Mouse (Mus musculus): ENCODE measurements at regions not wholly inside any gene's neighbourhood (a gene's known extent, or its start where the extent isn't known, plus 50 kb on each side); places are given as distances from the start of the nearest gene placed in this dataset.

GRCm38 (mm10) chr3:128054031-128054430 is 157.9 kb upstream of the Fam241a start:
- H3K4me2 ChIP-seq (ENCODE audit: low read length): no peak overlapping the region
- WGBS: 77% methylated on average over 9 of the region's 9 CpGs

GRCm38 (mm10) chr3:128043709-128044108 is 147.6 kb upstream of the Fam241a start:
- H3K36me3 ChIP-seq (ENCODE audit: control insufficient read depth, insufficient read depth): no peaks in the 10 kb centered on the region
- ATAC-seq: no peak
- WGBS: 89% methylated on average over 3 of the region's 3 CpGs

More at GRCm38 (mm10) chr3:128054031-128054430, 157.9 kb upstream of the Fam241a start:
- no peak for ATAC-seq
- Histone ChIP-seq H3K9ac (replicated peaks; ENCODE audit: low read depth, low read length) (no peak overlapping the region), H3K9me3 (ENCODE audit: control insufficient read depth, low read length) (no peaks in the 10 kb centered on the region), H3K4me3 (replicated peaks; ENCODE audit: low read length) (no peak overlapping the region), H3K27me3 (replicated peaks; ENCODE audit: control insufficient read depth, insufficient read depth, low read length) (no peaks in the 10 kb centered on the region), H3K4me1 (replicated peaks; ENCODE audit: control insufficient read depth, insufficient read depth, low read length) (no peaks in the 10 kb centered on the region), H3K36me3 (ENCODE audit: control insufficient read depth, insufficient read depth) (no peaks in the 10 kb centered on the region), H3K27ac (ENCODE audit: low read length) (no peak overlapping the region)

GRCm38 (mm10) chr3:128040407-128041115 is 144.4 kb upstream of the Fam241a start:
- ATAC-seq: no peak
- H3K9ac ChIP-seq (replicated peaks; ENCODE audit: low read depth, low read length): no peak overlapping the region
- no peaks in the 10 kb centered on the region for H3K36me3 ChIP-seq (ENCODE audit: control insufficient read depth, insufficient read depth)
- no peaks in the 10 kb centered on the region for H3K4me1 ChIP-seq (replicated peaks; ENCODE audit: control insufficient read depth, insufficient read depth, low read length)
- 74% methylated on average over 12 of the region's 12 CpGs for WGBS
- H3K9me3 ChIP-seq (ENCODE audit: control insufficient read depth, low read length): peaks cover 3% of the 10 kb centered on the region; the same call in 1 of the 2 replicates
- no peaks in the 10 kb centered on the region for H3K27me3 ChIP-seq (replicated peaks; ENCODE audit: control insufficient read depth, insufficient read depth, low read length)
- H3K27ac ChIP-seq (ENCODE audit: low read length): no peak overlapping the region
- H3K4me3 ChIP-seq (replicated peaks; ENCODE audit: low read length): no peak overlapping the region
- H3K4me2 ChIP-seq (ENCODE audit: low read length): no peak overlapping the region

More at GRCm38 (mm10) chr3:128043709-128044108, 147.6 kb upstream of the Fam241a start:
- no peaks in the 10 kb centered on the region for H3K4me1 ChIP-seq (replicated peaks; ENCODE audit: control insufficient read depth, insufficient read depth, low read length)
- no peak overlapping the region for H3K4me2 ChIP-seq (ENCODE audit: low read length)
- peaks cover 3% of the 10 kb centered on the region; the same call in 1 of the 2 replicates for H3K9me3 ChIP-seq (ENCODE audit: control insufficient read depth, low read length)
- no peak overlapping the region for H3K4me3 ChIP-seq (replicated peaks; ENCODE audit: low read length)
- H3K9ac ChIP-seq (replicated peaks; ENCODE audit: low read depth, low read length): no peak overlapping the region
- no peak overlapping the region for H3K27ac ChIP-seq (ENCODE audit: low read length)
- H3K27me3 ChIP-seq (replicated peaks; ENCODE audit: control insufficient read depth, insufficient read depth, low read length): no peaks in the 10 kb centered on the region

- no peaks in the 10 kb centered on the region for H3K4me1 ChIP-seq (replicated peaks; ENCODE audit: control insufficient read depth, insufficient read depth, low read length)
- no peaks in the 10 kb centered on the region for H3K36me3 ChIP-seq (ENCODE audit: control insufficient read depth, insufficient read depth)
- H3K4me3 ChIP-seq (replicated peaks; ENCODE audit: low read length): no peak overlapping the region
- H3K27me3 ChIP-seq (replicated peaks; ENCODE audit: control insufficient read depth, insufficient read depth, low read length): no peaks in the 10 kb centered on the region
- no peak for ATAC-seq
- no peak overlapping the region for H3K27ac ChIP-seq (ENCODE audit: low read length)
- H3K9me3 ChIP-seq (ENCODE audit: control insufficient read depth, low read length): no peaks in the 10 kb centered on the region
- 57% methylated on average over 5 of the region's 5 CpGs for WGBS
- H3K9ac ChIP-seq (replicated peaks; ENCODE audit: low read depth, low read length): no peak overlapping the region
- H3K4me2 ChIP-seq (ENCODE audit: low read length): no peak overlapping the region
Measured at GRCm38 (mm10) chr3:128039185-128039584, 143.1 kb upstream of the Fam241a start.

GRCm38 (mm10) chr3:128036538-128036937 is 140.4 kb upstream of the Fam241a start:
- Histone ChIP-seq H3K9ac (replicated peaks; ENCODE audit: low read depth, low read length) (no peak overlapping the region), H3K4me2 (ENCODE audit: low read length) (no peak overlapping the region), H3K4me3 (replicated peaks; ENCODE audit: low read length) (no peak overlapping the region), H3K9me3 (ENCODE audit: control insufficient read depth, low read length) (no peaks in the 10 kb centered on the region), H3K4me1 (replicated peaks; ENCODE audit: control insufficient read depth, insufficient read depth, low read length) (no peaks in the 10 kb centered on the region), H3K27ac (ENCODE audit: low read length) (no peak overlapping the region), H3K36me3 (ENCODE audit: control insufficient read depth, insufficient read depth) (no peaks in the 10 kb centered on the region), H3K27me3 (replicated peaks; ENCODE audit: control insufficient read depth, insufficient read depth, low read length) (no peaks in the 10 kb centered on the region)
- 36% methylated on average over 10 of the region's 10 CpGs for WGBS
- ATAC-seq: no peak

- no peaks in the 10 kb centered on the region for H3K9me3 ChIP-seq (ENCODE audit: control insufficient read depth, low read length)
- no peak overlapping the region for H3K9ac ChIP-seq (replicated peaks; ENCODE audit: low read depth, low read length)
- WGBS: 94% methylated on average over 3 of the region's 3 CpGs
- no peak for ATAC-seq
- H3K4me1 ChIP-seq (replicated peaks; ENCODE audit: control insufficient read depth, insufficient read depth, low read length): 0 out of 2 replicates have a peak, but pooled peaks cover 4% of the 10 kb centered on the region
- H3K36me3 ChIP-seq (ENCODE audit: control insufficient read depth, insufficient read depth): no peaks in the 10 kb centered on the region
- H3K4me3 ChIP-seq (replicated peaks; ENCODE audit: low read length): no peak overlapping the region
- no peak overlapping the region for H3K4me2 ChIP-seq (ENCODE audit: low read length)
- no peaks in the 10 kb centered on the region for H3K27me3 ChIP-seq (replicated peaks; ENCODE audit: control insufficient read depth, insufficient read depth, low read length)
- no peak overlapping the region for H3K27ac ChIP-seq (ENCODE audit: low read length)
Measured at GRCm38 (mm10) chr3:128030352-128030751, 134.2 kb upstream of the Fam241a start.

GRCm38 (mm10) chr3:128029565-128029915 is 133.4 kb upstream of the Fam241a start:
- H3K36me3 ChIP-seq (ENCODE audit: control insufficient read depth, insufficient read depth): no peaks in the 10 kb centered on the region
- 0 out of 2 replicates have a peak, but pooled peaks cover 4% of the 10 kb centered on the region for H3K4me1 ChIP-seq (replicated peaks; ENCODE audit: control insufficient read depth, insufficient read depth, low read length)
- 52% methylated on average over 5 of the region's 5 CpGs for WGBS
- no peak for ATAC-seq
- no peak overlapping the region for H3K9ac ChIP-seq (replicated peaks; ENCODE audit: low read depth, low read length)
- no peak overlapping the region for H3K4me3 ChIP-seq (replicated peaks; ENCODE audit: low read length)
- H3K27me3 ChIP-seq (replicated peaks; ENCODE audit: control insufficient read depth, insufficient read depth, low read length): no peaks in the 10 kb centered on the region
- no peak overlapping the region for H3K4me2 ChIP-seq (ENCODE audit: low read length)
- no peak overlapping the region for H3K27ac ChIP-seq (ENCODE audit: low read length)
- H3K9me3 ChIP-seq (ENCODE audit: control insufficient read depth, low read length): no peaks in the 10 kb centered on the region

- no peak for ATAC-seq
- H3K9ac ChIP-seq (replicated peaks; ENCODE audit: low read depth, low read length): no peak overlapping the region
- no peaks in the 10 kb centered on the region for H3K9me3 ChIP-seq (ENCODE audit: control insufficient read depth, low read length)
- H3K36me3 ChIP-seq (ENCODE audit: control insufficient read depth, insufficient read depth): no peaks in the 10 kb centered on the region
- 11% methylated on average over 11 of the region's 11 CpGs for WGBS
- no peak overlapping the region for H3K27ac ChIP-seq (ENCODE audit: low read length)
- no peak overlapping the region for H3K4me3 ChIP-seq (replicated peaks; ENCODE audit: low read length)
- H3K4me1 ChIP-seq (replicated peaks; ENCODE audit: control insufficient read depth, insufficient read depth, low read length): 0 out of 2 replicates have a peak, but pooled peaks cover 4% of the 10 kb centered on the region
- H3K27me3 ChIP-seq (replicated peaks; ENCODE audit: control insufficient read depth, insufficient read depth, low read length): no peaks in the 10 kb centered on the region
- no peak overlapping the region for H3K4me2 ChIP-seq (ENCODE audit: low read length)
Measured at GRCm38 (mm10) chr3:128028856-128029564, 132.9 kb upstream of the Fam241a start.

GRCm38 (mm10) chr3:128024856-128025255 is 128.7 kb upstream of the Fam241a start:
- Histone ChIP-seq H3K4me1 (replicated peaks; ENCODE audit: control insufficient read depth, insufficient read depth, low read length) (0 out of 2 replicates have a peak, but pooled peaks cover 4% of the 10 kb centered on the region), H3K36me3 (ENCODE audit: control insufficient read depth, insufficient read depth) (no peaks in the 10 kb centered on the region), H3K4me2 (ENCODE audit: low read length) (no peak overlapping the region), H3K9me3 (ENCODE audit: control insufficient read depth, low read length) (no peaks in the 10 kb centered on the region), H3K9ac (replicated peaks; ENCODE audit: low read depth, low read length) (no peak overlapping the region), H3K27me3 (replicated peaks; ENCODE audit: control insufficient read depth, insufficient read depth, low read length) (no peaks in the 10 kb centered on the region), H3K27ac (ENCODE audit: low read length) (no peak overlapping the region), H3K4me3 (replicated peaks; ENCODE audit: low read length) (no peak overlapping the region)
- WGBS: 89% methylated on average over 12 of the region's 12 CpGs
- ATAC-seq: no peak

Measured in forebrain, embryonic 16.5 days (tissue).